Mouse (Mus musculus) T-cell, adult 66 days (primary cell): ENCODE results near the gene Fam19a4. TPM values are rescaled to one million over a fixed set of nuclear protein-coding genes. Genes with fewer than 3 reads are reported as not detected.

ENCODE experiments used
- total RNA-seq, 2 experiments: library from RNA; stranded (reverse); gene quantifications; 3 replicates in 1 of 2; 4 replicates in 1 of 2; pipeline ENCODE4 v1.2.4; 2023

Gene Fam19a4
- not detected for total RNA-seq

GRCm38 (mm10) chr6:97060074-97060681 is at the start of gene Fam19a4:
Fam19a4 (minus strand) TSS chr6:97060413.

Other genes with a start within 250 kb of the Fam19a4 start
- 10 to 100 TPM; 13.2 to 14.4 TPM for gene Eogt, start 88.8 kb upstream of the Fam19a4 start, total RNA-seq
- gene Tmf1, start 118.7 kb upstream of the Fam19a4 start, total RNA-seq = 10 to 100 TPM; 59.8 to 64.1 TPM
- 10 to 100 TPM; 49.9 to 53.0 TPM for gene Uba3, start 145.2 kb upstream of the Fam19a4 start, total RNA-seq
- 100 to 1,000 TPM; 163 to 165 TPM for gene Arl6ip5, start 150.3 kb upstream of the Fam19a4 start, total RNA-seq
- not detected for gene Lmod3, start 192.3 kb upstream of the Fam19a4 start, total RNA-seq